Mouse (Mus musculus): Measurements from ENCODE around the gene Iqca. TPM values are rescaled to one million over a fixed set of nuclear protein-coding genes. Genes with fewer than 3 reads are reported as not detected.

The Iqca gene
- total RNA-seq, 2 experiments from 2014 or later, result not detected

DNA sequence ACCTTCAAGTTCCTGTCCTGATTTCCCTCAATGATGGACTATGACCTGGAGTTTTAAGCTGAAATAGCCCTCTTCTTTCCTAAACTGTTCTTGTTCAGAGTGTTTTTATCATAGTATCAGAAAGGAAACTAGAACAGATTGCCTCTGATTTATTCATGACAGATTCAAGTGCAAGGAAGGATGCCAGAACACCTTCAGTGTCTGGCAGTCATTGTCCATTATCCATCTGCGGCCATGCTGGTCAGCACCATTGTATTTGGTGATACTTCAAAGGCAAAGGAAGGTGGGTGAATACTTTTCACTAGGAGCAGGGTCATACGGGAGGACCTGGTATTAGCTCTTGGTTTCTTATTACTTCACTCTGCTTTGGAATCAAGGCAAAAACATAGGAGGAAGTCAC is 76.9 kb downstream of the Iqca start:
- intact Hi-C loops (cut with DNase I), result no loop called here
- no peak overlapping the region for H3K4me3 ChIP-seq

GRCm38 (mm10) chr1:90074779-90075178 is 78.4 kb downstream of the Iqca start:
- no peak for TF ChIP-seq CTCF (IDR thresholded peaks at IDR 0.05)
- H3K4me3 ChIP-seq, result no peak overlapping the region

More for the DNA sequence above, 76.9 kb downstream of the Iqca start:
- no peak for TF ChIP-seq CTCF (IDR thresholded peaks at IDR 0.05)
- no peak for DNase-seq
- no peak overlapping the region for H3K27ac ChIP-seq

DNA sequence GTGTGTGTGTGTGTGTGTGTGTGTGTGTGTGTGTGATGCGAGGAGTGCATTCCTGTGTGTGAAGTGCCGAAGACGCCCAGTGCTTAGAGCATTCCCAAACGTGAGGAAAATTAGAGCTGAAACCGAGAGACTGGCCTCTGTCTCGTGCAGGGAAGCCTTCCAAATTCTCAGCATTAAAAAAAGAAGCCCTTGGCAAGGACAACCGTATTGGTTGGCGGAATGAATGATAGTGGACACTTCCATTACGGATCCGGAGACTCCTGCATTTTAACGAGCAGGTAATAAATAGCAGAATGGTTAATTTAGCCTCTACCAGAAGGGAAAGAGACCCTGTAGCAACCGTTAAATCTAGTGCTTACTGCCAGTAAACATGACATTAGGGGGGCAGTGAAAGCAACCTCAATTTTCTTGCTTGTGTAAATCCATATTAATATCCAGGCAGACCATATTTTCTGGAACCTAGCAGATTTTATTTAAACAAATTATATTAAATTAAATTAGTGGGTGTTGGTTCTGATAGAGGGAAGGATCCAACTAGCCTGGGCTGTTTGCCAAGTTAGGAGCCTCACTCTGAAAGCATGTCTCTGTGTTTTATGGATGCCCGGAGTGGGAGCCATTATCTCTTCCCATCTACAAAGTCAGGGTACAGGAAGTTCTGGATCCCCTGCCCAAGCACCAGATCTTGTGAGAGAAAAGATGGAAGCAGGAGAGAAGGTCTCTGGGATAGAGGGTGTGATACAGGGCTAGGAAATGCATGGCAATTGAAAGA is 81.2 kb downstream of the Iqca start:
- DNase-seq, result no peak
- TF ChIP-seq CTCF (IDR thresholded peaks at IDR 0.05), result no peak
- Histone ChIP-seq H3K4me3 (no peak overlapping the region), H3K27ac (no peak overlapping the region)
- intact Hi-C loops (cut with DNase I), result no loop called here

More at GRCm38 (mm10) chr1:90074779-90075178, 78.4 kb downstream of the Iqca start:
- intact Hi-C loops (cut with DNase I), result no loop called here
- DNase-seq, result no peak
- H3K27ac ChIP-seq, result no peak overlapping the region

DNA sequence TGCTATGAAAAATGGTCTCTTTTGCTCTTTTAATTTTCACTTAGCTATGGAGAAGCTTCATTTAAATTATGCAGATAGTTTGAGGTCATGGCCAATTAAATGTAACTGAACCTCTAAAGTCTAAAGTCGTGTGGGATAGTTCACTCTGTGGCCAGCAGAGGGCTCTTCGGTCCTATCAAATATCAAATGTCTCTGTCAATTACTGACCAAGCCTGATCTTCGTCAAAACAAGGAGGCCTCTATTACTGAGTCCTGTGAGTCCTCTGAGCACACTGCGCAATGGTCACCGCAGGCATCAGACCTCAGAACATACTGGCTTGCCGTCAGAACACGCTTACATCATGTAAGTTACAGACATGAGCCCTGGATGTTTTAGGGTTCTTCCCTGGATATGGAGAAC is 92.6 kb downstream of the Iqca start:
- intact Hi-C loops (cut with DNase I), result loop anchor here (1.0 to 2.0 kb wide), 3 partner anchors 144 to 533 kb away; no protein-coding TSS in a partner anchor
- Histone ChIP-seq H3K27ac (no peak overlapping the region), H3K4me3 (no peak overlapping the region)
- TF ChIP-seq CTCF (IDR thresholded peaks at IDR 0.05), result peak; percentile 90
- peak; percentile 56 for DNase-seq

DNA sequence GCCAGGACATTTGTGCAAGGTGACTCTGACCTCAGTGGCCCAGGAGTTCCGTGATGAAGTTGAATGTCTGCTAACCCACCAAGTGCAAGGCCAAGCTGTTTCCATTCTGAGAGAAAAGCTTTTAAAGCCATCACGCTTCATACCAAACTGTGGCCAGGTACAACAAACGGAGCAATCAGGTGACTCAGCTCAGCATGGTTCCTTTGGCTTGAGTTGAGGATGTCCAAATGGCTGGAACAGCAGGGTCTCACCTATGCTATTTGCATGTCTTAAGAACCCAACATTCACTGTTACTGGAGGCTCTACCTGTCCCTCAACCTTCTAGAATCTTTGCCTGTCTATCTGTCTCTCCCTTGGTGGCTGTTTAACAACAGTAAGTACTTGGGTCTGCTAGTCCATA is 93.1 kb downstream of the Iqca start:
- Histone ChIP-seq H3K4me3 (no peak overlapping the region), H3K27ac (no peak overlapping the region)
- no peak for TF ChIP-seq CTCF (IDR thresholded peaks at IDR 0.05)
- DNase-seq, result no peak
- intact Hi-C loops (cut with DNase I), result loop anchor here (1.0 to 2.0 kb wide), 3 partner anchors 145 to 533 kb away; no protein-coding TSS in a partner anchor

DNA sequence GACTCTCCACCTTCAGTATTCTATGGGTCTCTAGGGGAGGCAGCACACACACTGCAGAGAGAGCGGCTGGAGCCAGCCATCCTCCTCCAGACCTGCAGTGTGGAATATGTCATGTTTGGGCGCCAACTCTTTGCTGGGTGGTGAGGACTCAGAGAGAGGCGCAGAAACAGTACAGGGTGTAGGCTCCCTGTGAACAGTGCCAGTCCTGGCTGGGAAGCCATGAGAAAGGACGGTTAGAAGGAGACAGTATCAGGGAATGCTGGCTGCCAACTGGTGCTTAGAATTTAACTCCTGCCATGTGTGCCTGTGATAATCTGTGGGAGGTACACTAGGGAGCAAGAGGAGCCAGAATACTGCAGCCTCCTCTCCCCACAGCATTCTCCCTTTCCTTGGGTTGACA is 98.2 kb downstream of the Iqca start:
- no peak for TF ChIP-seq CTCF (IDR thresholded peaks at IDR 0.05)
- no peak overlapping the region for H3K27ac ChIP-seq
- intact Hi-C loops (cut with DNase I), result no loop called here

DNA sequence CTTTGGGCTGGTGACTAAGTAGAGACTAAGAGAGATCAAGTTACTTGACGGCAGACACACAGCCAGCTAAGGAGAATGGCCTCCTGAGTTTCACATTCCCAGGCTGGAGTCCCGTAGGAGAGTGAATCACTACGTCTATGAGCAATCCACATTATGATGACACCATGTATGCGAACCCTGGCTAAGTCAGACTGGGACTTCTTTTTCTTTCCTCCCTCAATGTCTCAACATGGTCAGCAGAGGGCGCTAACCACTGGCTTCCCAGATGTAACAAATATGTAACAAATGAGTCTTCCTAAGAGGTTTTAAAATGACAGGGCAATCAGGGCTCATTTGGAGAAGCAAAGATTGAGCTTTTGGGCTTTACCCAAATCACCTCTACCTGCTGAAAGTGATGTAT is 101.9 kb downstream of the Iqca start:
- H3K4me3 ChIP-seq, result no peak overlapping the region
- intact Hi-C loops (cut with DNase I), result no loop called here
- no peak overlapping the region; the same call in 1 of the 2 replicates for H3K27ac ChIP-seq
- TF ChIP-seq CTCF (IDR thresholded peaks at IDR 0.05), result peak; percentile 80
- peak; percentile 44 for DNase-seq

More for the DNA sequence above, 98.2 kb downstream of the Iqca start:
- no peak overlapping the region for H3K4me3 ChIP-seq
- DNase-seq, result no peak

- intact Hi-C loops (cut with DNase I), result no loop called here
- Histone ChIP-seq H3K27ac (no peak overlapping the region), H3K4me3 (no peak overlapping the region)
- no peak for TF ChIP-seq CTCF (IDR thresholded peaks at IDR 0.05)
- no peak for DNase-seq
These were observed 103.0 kb downstream of the Iqca start for GRCm38 (mm10) chr1:90050046-90050739.

DNA sequence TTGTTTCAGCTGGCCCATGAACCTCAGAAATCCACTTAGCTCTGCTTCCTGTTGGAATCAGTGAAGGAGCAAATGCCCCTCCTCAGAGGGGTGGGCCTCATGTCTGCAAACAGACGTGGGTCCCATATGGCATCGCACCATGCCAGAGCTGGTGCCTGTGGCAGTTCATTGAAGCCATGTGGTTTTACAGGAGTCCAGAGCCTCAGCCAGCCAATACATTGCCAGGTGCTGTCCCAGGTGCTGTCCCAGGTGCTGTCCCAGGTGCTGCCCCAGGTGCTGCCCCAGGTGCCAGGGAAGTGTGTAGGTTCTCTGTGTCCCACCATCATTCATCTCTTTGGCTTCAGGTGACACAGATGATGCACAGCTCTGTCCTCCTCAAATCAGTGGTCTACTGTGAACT is 124.9 kb downstream of the Iqca start:
- no peak for TF ChIP-seq CTCF (IDR thresholded peaks at IDR 0.05)
- intact Hi-C loops (cut with DNase I), result no loop called here
- Histone ChIP-seq H3K4me3 (no peak overlapping the region), H3K27ac (no peak overlapping the region)
- DNase-seq, result no peak

- peak; percentile 73 for TF ChIP-seq CTCF (IDR thresholded peaks at IDR 0.05)
- H3K4me3 ChIP-seq, result no peak overlapping the region
- intact Hi-C loops (cut with DNase I), result no loop called here
- no peak overlapping the region for H3K27ac ChIP-seq
- peak; percentile 61 for DNase-seq
These were observed 126.3 kb downstream of the Iqca start for GRCm38 (mm10) chr1:90026945-90027344.

DNA sequence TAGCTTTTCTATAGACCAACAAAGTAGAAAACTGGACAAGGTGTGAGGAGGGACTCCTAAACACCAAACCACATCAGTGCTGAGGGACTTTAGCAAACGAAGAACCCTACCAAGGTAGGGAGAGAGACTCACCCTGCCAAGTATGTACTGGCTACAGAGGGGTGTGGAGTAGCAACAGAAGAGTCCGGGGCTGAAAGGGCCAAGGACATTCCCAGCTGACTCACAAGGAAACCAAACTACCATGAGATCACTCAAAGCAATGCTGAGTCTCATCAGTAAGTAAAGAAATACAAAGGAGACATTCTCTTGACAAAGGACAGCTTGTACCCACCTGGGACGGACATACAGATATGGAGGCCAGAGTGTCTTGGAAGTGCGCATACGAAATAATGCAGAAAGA is 132.9 kb downstream of the Iqca start:
- intact Hi-C loops (cut with DNase I), result no loop called here
- TF ChIP-seq CTCF (IDR thresholded peaks at IDR 0.05), result no peak
- Histone ChIP-seq H3K4me3 (no peak overlapping the region), H3K27ac (no peak overlapping the region)
- DNase-seq, result no peak

DNA sequence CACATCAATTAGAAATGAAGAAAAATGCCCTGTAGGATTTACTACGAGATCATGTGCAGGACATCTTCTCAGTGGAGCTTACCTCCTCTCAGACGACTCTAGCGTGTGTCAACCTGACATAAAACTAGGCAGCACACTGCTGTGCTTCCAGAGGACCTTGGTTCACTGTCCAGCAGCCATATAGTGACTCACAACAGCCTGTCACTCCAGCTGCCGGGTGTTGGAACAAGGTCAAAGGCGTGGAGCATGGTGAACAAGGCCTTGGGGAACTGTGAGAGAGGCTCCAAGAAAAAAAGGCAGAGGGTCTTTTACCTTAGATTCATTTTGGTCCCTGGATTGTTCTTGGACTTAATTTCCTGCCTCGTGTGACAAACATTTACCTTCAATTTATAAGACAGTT is 135.1 kb downstream of the Iqca start:
- H3K4me3 ChIP-seq, result no peak overlapping the region
- H3K27ac ChIP-seq, result no peak overlapping the region

DNA sequence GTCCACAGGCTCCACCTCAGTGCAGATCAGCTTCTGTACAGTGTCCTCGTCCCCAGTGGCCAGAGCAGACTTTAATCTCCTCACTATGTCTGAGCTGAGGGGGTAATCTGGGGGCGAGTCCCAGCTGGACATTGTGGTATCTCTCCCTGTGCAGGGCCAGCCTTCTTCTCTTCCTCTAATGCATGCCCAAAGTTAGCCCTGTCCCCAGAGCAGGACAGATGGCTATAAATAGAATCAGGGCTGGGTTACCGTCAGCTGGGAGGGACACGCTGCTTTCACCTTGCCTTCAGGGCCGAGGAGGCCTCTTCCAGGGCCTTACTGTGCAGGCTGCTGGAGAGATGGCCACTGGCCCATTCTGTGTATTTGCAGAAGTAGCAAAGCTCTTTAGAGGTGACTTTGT is 138.8 kb downstream of the Iqca start, which contains the start of gene Asb18:
Gene Asb18 (minus strand): TSS at position 221 of the 400 bp plus-strand sequence.
- intact Hi-C loops (cut with DNase I), result no loop called here
- Histone ChIP-seq H3K4me3 (peak within 1 kb of the TSS; percentile 63), H3K27ac (peak within 1 kb of the TSS; percentile 92)
- DNase-seq, result peak; percentile 59
- TF ChIP-seq CTCF (IDR thresholded peaks at IDR 0.05), result no peak

More for the DNA sequence above, 135.1 kb downstream of the Iqca start:
- TF ChIP-seq CTCF (IDR thresholded peaks at IDR 0.05), result no peak
- intact Hi-C loops (cut with DNase I), result no loop called here
- no peak for DNase-seq

Data from gastrocnemius, adult 2 months (tissue).